Mouse (Mus musculus) lung, embryonic 14.5 days (tissue): ENCODE measurements around the gene Grik5. TPM values are rescaled to one million over a fixed set of nuclear protein-coding genes. Genes with fewer than 3 reads are reported as not detected.

Experiments used
- ATAC-seq: fragments of 200-750 bp; cut with Nextera tagmentation; 2 replicates; pipeline ENCODE4 v1.8.0; 2017; ENCODE audit warnings: mild to moderate bottlenecking, moderate TSS enrichment, moderate library complexity; ENCODE audit not compliant: insufficient read depth
- DNase-seq: peaks from one replicate; pipeline ENCODE4 v3.0.0-alpha.2; 2015
- H3K27ac ChIP-seq: fragments of 300-500 bp; sonication (generic); 2 replicates; pipeline ENCODE4 v1.5.1; 2014; ENCODE audit warnings: low read depth, mild to moderate bottlenecking, moderate library complexity
- H3K27me3 ChIP-seq: fragments of 300-500 bp; sonication (generic); 2 replicates; pipeline ENCODE4 v1.6.1; 2014; ENCODE audit warnings: low read length, control low read depth; ENCODE audit not compliant: insufficient read depth
- H3K36me3 ChIP-seq: fragments of 300-500 bp; sonication (generic); 2 replicates; pipeline ENCODE4 v1.6.1; 2014; ENCODE audit warnings: control low read depth; ENCODE audit not compliant: insufficient read depth
- H3K4me1 ChIP-seq: fragments of 300-500 bp; sonication (generic); 2 replicates; pipeline ENCODE4 v1.6.1; 2014; ENCODE audit warnings: antibody characterized with exemption, control low read depth; ENCODE audit not compliant: insufficient read depth
- H3K4me2 ChIP-seq: fragments of 300-500 bp; sonication (generic); 2 replicates; pipeline ENCODE4 v1.6.1; 2014; ENCODE audit warnings: mild to moderate bottlenecking
- H3K4me3 ChIP-seq: fragments of 300-500 bp; sonication (generic); 2 replicates; pipeline ENCODE4 v1.5.1; 2014; ENCODE audit warnings: low read depth, low read length
- H3K9ac ChIP-seq: fragments of 300-500 bp; sonication (generic); 2 replicates; pipeline ENCODE4 v1.6.1; 2014
- H3K9me3 ChIP-seq: fragments of 300-500 bp; sonication (generic); 2 replicates; pipeline ENCODE4 v1.6.1; 2016; ENCODE audit warnings: low read depth, low read length, control low read depth
- CTCF ChIP-seq: IDR thresholded peaks from 2 replicates; pipeline ENCODE4 v1.5.1; 2016; ENCODE audit warnings: antibody characterized with exemption, low read depth
- WGBS: fragments of 180-500 bp; shearing (Covaris S2); extraction: QIAGEN DNeasy Blood & Tissue Kit; methylation state at CpG from one replicate; pipeline ENCODE4 v1.1.7; 2014; 5-methylcytosine and 5-hydroxymethylcytosine counted together
- polyA plus RNA-seq: library from polyadenylated mRNA; unstranded; fragments of >200 nt; fragmentation: Nextera tagmentation; extraction: Ambion mirVana; gene quantifications from 2 replicates; pipeline ENCODE4 v1.2.1, GENCODE M21; 2014

Grik5 gene
- polyA plus RNA-seq, 1 experiment from 2014 or later, result 6.7 TPM

GRCm38 (mm10) chr7:24985799-24986198 is 86.3 kb downstream of the Grik5 start:
- Histone ChIP-seq H3K36me3 (no peaks in the 10 kb centered on the region), H3K9me3 (no peaks in the 10 kb centered on the region), H3K27ac (no peak overlapping the region), H3K27me3 (no peaks in the 10 kb centered on the region), H3K4me1 (no peaks in the 10 kb centered on the region), H3K4me3 (no peak overlapping the region), H3K9ac (no peak overlapping the region), H3K4me2 (no peak overlapping the region)
- 60% methylated on average over 5 of the region's 5 CpGs for WGBS
- ATAC-seq, result no peak
- TF ChIP-seq CTCF, result no peak
- no peak for DNase-seq

- H3K9me3 ChIP-seq, result no peaks in the 10 kb centered on the region
- no peak for ATAC-seq
- no peak for DNase-seq
- H3K36me3 ChIP-seq, result no peaks in the 10 kb centered on the region
- H3K4me2 ChIP-seq, result no peak overlapping the region
- no peak overlapping the region for H3K27ac ChIP-seq
- no peak overlapping the region for H3K4me3 ChIP-seq
- no peak overlapping the region for H3K9ac ChIP-seq
- H3K27me3 ChIP-seq, result no peaks in the 10 kb centered on the region
- WGBS, result 79% methylated on average over 2 of the region's 2 CpGs
- no peak for TF ChIP-seq CTCF
- no peaks in the 10 kb centered on the region for H3K4me1 ChIP-seq
Measured at GRCm38 (mm10) chr7:24984307-24984706, 87.8 kb downstream of the Grik5 start.

GRCm38 (mm10) chr7:24983396-24983795 is 88.8 kb downstream of the Grik5 start:
- no peak for TF ChIP-seq CTCF
- H3K4me2 ChIP-seq, result no peak overlapping the region
- ATAC-seq (no peak), DNase-seq (no peak)
- H3K4me3 ChIP-seq, result no peak overlapping the region
- no peaks in the 10 kb centered on the region for H3K36me3 ChIP-seq
- no peaks in the 10 kb centered on the region for H3K4me1 ChIP-seq
- no peaks in the 10 kb centered on the region for H3K27me3 ChIP-seq
- WGBS, result 77% methylated on average over 5 of the region's 5 CpGs
- H3K27ac ChIP-seq, result no peak overlapping the region
- H3K9me3 ChIP-seq, result no peaks in the 10 kb centered on the region
- H3K9ac ChIP-seq, result no peak overlapping the region

GRCm38 (mm10) chr7:24980439-24980838 is 91.7 kb downstream of the Grik5 start:
- no peaks in the 10 kb centered on the region for H3K36me3 ChIP-seq
- H3K4me2 ChIP-seq, result no peak overlapping the region
- no peak overlapping the region for H3K4me3 ChIP-seq
- TF ChIP-seq CTCF, result no peak
- H3K9me3 ChIP-seq, result no peaks in the 10 kb centered on the region
- H3K27ac ChIP-seq, result no peak overlapping the region
- H3K27me3 ChIP-seq, result no peaks in the 10 kb centered on the region
- H3K9ac ChIP-seq, result no peak overlapping the region
- ATAC-seq (no peak), DNase-seq (no peak)
- no peaks in the 10 kb centered on the region for H3K4me1 ChIP-seq
- 75% methylated on average over 7 of the region's 7 CpGs for WGBS

- ATAC-seq, result no peak
- no peak for TF ChIP-seq CTCF
- Histone ChIP-seq H3K9ac (no peak overlapping the region), H3K4me2 (no peak overlapping the region), H3K27me3 (no peaks in the 10 kb centered on the region), H3K36me3 (no peaks in the 10 kb centered on the region), H3K4me1 (no peaks in the 10 kb centered on the region), H3K9me3 (no peaks in the 10 kb centered on the region), H3K4me3 (no peak overlapping the region), H3K27ac (no peak overlapping the region)
- 77% methylated on average over 7 of the region's 7 CpGs for WGBS
- DNase-seq, result no peak
Measured at GRCm38 (mm10) chr7:24978781-24979180, 93.4 kb downstream of the Grik5 start.

- no peak overlapping the region for H3K27ac ChIP-seq
- ATAC-seq (no peak), DNase-seq (peak; percentile 80)
- peak; percentile 74 for TF ChIP-seq CTCF
- H3K27me3 ChIP-seq, result no peaks in the 10 kb centered on the region
- H3K9ac ChIP-seq, result no peak overlapping the region
- 0 out of 2 replicates have a peak, but pooled peaks cover 2% of the 10 kb centered on the region for H3K36me3 ChIP-seq
- H3K4me2 ChIP-seq, result no peak overlapping the region
- 28% methylated on average over 9 of the region's 9 CpGs for WGBS
- H3K4me1 ChIP-seq, result 0 out of 2 replicates have a peak, but pooled peaks cover 3% of the 10 kb centered on the region
- no peak overlapping the region for H3K4me3 ChIP-seq
- no peaks in the 10 kb centered on the region for H3K9me3 ChIP-seq
Measured at GRCm38 (mm10) chr7:24974893-24975595, 97.1 kb downstream of the Grik5 start.

GRCm38 (mm10) chr7:24973902-24974301 is 98.2 kb downstream of the Grik5 start:
- H3K9ac ChIP-seq, result no peak overlapping the region
- ATAC-seq (no peak), DNase-seq (no peak)
- H3K27me3 ChIP-seq, result no peaks in the 10 kb centered on the region
- H3K4me1 ChIP-seq, result 0 out of 2 replicates have a peak, but pooled peaks cover 3% of the 10 kb centered on the region
- no peaks in the 10 kb centered on the region for H3K9me3 ChIP-seq
- H3K36me3 ChIP-seq, result peaks cover 11% of the 10 kb centered on the region; the same call in 1 of the 2 replicates
- H3K4me2 ChIP-seq, result no peak overlapping the region
- no peak for TF ChIP-seq CTCF
- no peak overlapping the region for H3K27ac ChIP-seq
- WGBS, result 63% methylated on average over 5 of the region's 5 CpGs
- no peak overlapping the region for H3K4me3 ChIP-seq
